Mouse (Mus musculus) cerebellum, adult 2 months (tissue): ENCODE results near the gene Lhx3.

Source experiments
- CTCF ChIP-seq: fragments of 200-500 bp; IDR thresholded peaks from 2 replicates; pipeline ENCODE4 v1.5.1; 2011; ENCODE audit warnings: low read depth, mild to moderate bottlenecking, control low read depth, low read length, moderate library complexity, borderline replicate concordance; ENCODE audit not compliant: insufficient read depth
- POLR2A ChIP-seq: fragments of 200-500 bp; IDR thresholded peaks from 2 replicates; pipeline ENCODE4 v1.6.1; 2011; ENCODE audit warnings: low read length, control low read depth, borderline replicate concordance; ENCODE audit not compliant: insufficient read depth

GRCm38 (mm10) chr2:26198488-26198887 lies 9.6 kb downstream of the Lhx3 start:
- no peak for TF ChIP-seq CTCF
- no peak for TF ChIP-seq POLR2A
